Mouse (Mus musculus) stomach, embryonic 15.5 days (tissue): ENCODE results near the gene Neurl1a. TPM values are rescaled to one million over a fixed set of nuclear protein-coding genes. Genes with fewer than 3 reads are reported as not detected.

Source experiments
- ATAC-seq: fragments of 200-750 bp; cut with Nextera tagmentation; 2 replicates; pipeline ENCODE4 v1.8.0; 2017; ENCODE audit warnings: low read depth, moderate number of reproducible peaks, moderate TSS enrichment; ENCODE audit not compliant: insufficient read depth, low FRiP score
- H3K27ac ChIP-seq: fragments of 300-500 bp; sonication (generic); 2 replicates; pipeline ENCODE4 v1.5.1; 2015; ENCODE audit warnings: mild to moderate bottlenecking, inconsistent platforms
- H3K27me3 ChIP-seq: fragments of 300-500 bp; sonication (generic); replicated peaks from 2 replicates; pipeline ENCODE4 v1.6.1; 2015; ENCODE audit warnings: inconsistent platforms
- H3K36me3 ChIP-seq: fragments of 300-500 bp; sonication (generic); 2 replicates; pipeline ENCODE4 v1.6.1; 2015; ENCODE audit warnings: inconsistent platforms
- H3K4me1 ChIP-seq: fragments of 300-500 bp; sonication (generic); 2 replicates; pipeline ENCODE4 v1.6.1; 2015; ENCODE audit warnings: inconsistent platforms
- H3K4me2 ChIP-seq: fragments of 300-500 bp; sonication (generic); 2 replicates; pipeline ENCODE4 v1.6.1; 2015; ENCODE audit warnings: mild to moderate bottlenecking, inconsistent platforms
- H3K4me3 ChIP-seq: fragments of 300-500 bp; sonication (generic); replicated peaks from 2 replicates; pipeline ENCODE4 v1.5.1; 2015; ENCODE audit warnings: inconsistent platforms
- H3K9ac ChIP-seq: fragments of 300-500 bp; sonication (generic); 2 replicates; pipeline ENCODE4 v1.6.1; 2015; ENCODE audit warnings: inconsistent platforms
- H3K9me3 ChIP-seq: fragments of 300-500 bp; sonication (generic); 2 replicates; pipeline ENCODE4 v1.6.1; 2016; ENCODE audit warnings: inconsistent platforms
- WGBS: fragments of 180-500 bp; shearing (Covaris S2); methylation state at CpG from one replicate; pipeline ENCODE4 v1.1.7; 2015; 5-methylcytosine and 5-hydroxymethylcytosine counted together
- polyA plus RNA-seq: library from polyadenylated mRNA; unstranded; fragments of >200 nt; fragmentation: Nextera tagmentation; extraction: Ambion mirVana; gene quantifications from 2 replicates; pipeline ENCODE4 v1.2.1, GENCODE M21; 2015

Neurl1a gene
- polyA plus RNA-seq, 1 experiment from 2014 or later = 7.5 TPM

GRCm38 (mm10) chr19:47230682-47231081 is 52.1 kb downstream of the Neurl1a start:
- H3K36me3 ChIP-seq = no peaks in the 10 kb centered on the region
- no peak overlapping the region for H3K4me2 ChIP-seq
- no peak overlapping the region for H3K9ac ChIP-seq
- ATAC-seq = no peak
- 86% methylated on average over 8 of the region's 8 CpGs for WGBS
- no peak overlapping the region for H3K27ac ChIP-seq
- no peak overlapping the region for H3K4me3 ChIP-seq
- H3K27me3 ChIP-seq = no peaks in the 10 kb centered on the region
- H3K9me3 ChIP-seq = no peaks in the 10 kb centered on the region
- peaks cover 13% of the 10 kb centered on the region for H3K4me1 ChIP-seq

- Histone ChIP-seq H3K4me1 (peaks cover 13% of the 10 kb centered on the region), H3K4me3 (no peak overlapping the region), H3K27me3 (no peaks in the 10 kb centered on the region), H3K36me3 (no peaks in the 10 kb centered on the region), H3K27ac (no peak overlapping the region), H3K9ac (no peak overlapping the region), H3K9me3 (no peaks in the 10 kb centered on the region), H3K4me2 (no peak overlapping the region)
- WGBS = 83% methylated on average over 6 of the region's 6 CpGs
- no peak for ATAC-seq
Observed at GRCm38 (mm10) chr19:47231389-47231788, 52.8 kb downstream of the Neurl1a start.

- Histone ChIP-seq H3K9me3 (no peaks in the 10 kb centered on the region), H3K36me3 (no peaks in the 10 kb centered on the region), H3K27me3 (no peaks in the 10 kb centered on the region), H3K4me3 (no peak overlapping the region), H3K4me2 (no peak overlapping the region), H3K9ac (no peak overlapping the region), H3K4me1 (peaks cover 13% of the 10 kb centered on the region), H3K27ac (no peak overlapping the region)
- ATAC-seq = no peak
- WGBS = 91% methylated on average over 5 of the region's 5 CpGs
Observed at GRCm38 (mm10) chr19:47232077-47232865, 53.7 kb downstream of the Neurl1a start.

GRCm38 (mm10) chr19:47233087-47233486 is 54.5 kb downstream of the Neurl1a start:
- H3K27ac ChIP-seq = no peak overlapping the region
- peaks cover 13% of the 10 kb centered on the region for H3K4me1 ChIP-seq
- no peak overlapping the region for H3K4me3 ChIP-seq
- no peak for ATAC-seq
- H3K9ac ChIP-seq = no peak overlapping the region
- 86% methylated on average over 3 of the region's 3 CpGs for WGBS
- no peak overlapping the region for H3K4me2 ChIP-seq
- no peaks in the 10 kb centered on the region for H3K9me3 ChIP-seq
- H3K27me3 ChIP-seq = no peaks in the 10 kb centered on the region
- H3K36me3 ChIP-seq = no peaks in the 10 kb centered on the region

GRCm38 (mm10) chr19:47240076-47240475 is 61.5 kb downstream of the Neurl1a start:
- Histone ChIP-seq H3K36me3 (no peaks in the 10 kb centered on the region), H3K27me3 (no peaks in the 10 kb centered on the region), H3K9ac (no peak overlapping the region), H3K27ac (no peak overlapping the region), H3K4me3 (peak overlapping the region; percentile 15), H3K4me2 (peak overlapping the region; percentile 40), H3K9me3 (no peaks in the 10 kb centered on the region), H3K4me1 (no peaks in the 10 kb centered on the region)
- no peak for ATAC-seq
- WGBS = 39% methylated on average over 12 of the region's 12 CpGs

- Histone ChIP-seq H3K36me3 (no peaks in the 10 kb centered on the region), H3K4me2 (no peak overlapping the region), H3K4me1 (no peaks in the 10 kb centered on the region), H3K27me3 (no peaks in the 10 kb centered on the region), H3K4me3 (no peak overlapping the region), H3K9ac (no peak overlapping the region), H3K9me3 (no peaks in the 10 kb centered on the region), H3K27ac (no peak overlapping the region)
- WGBS = 63% methylated on average over 7 of the region's 7 CpGs
- ATAC-seq = no peak
Observed at GRCm38 (mm10) chr19:47240957-47241356, 62.3 kb downstream of the Neurl1a start.

GRCm38 (mm10) chr19:47242227-47242626 is 63.6 kb downstream of the Neurl1a start:
- Histone ChIP-seq H3K36me3 (no peaks in the 10 kb centered on the region), H3K4me1 (no peaks in the 10 kb centered on the region; the same call in 1 of the 2 replicates), H3K9me3 (no peaks in the 10 kb centered on the region), H3K27me3 (no peaks in the 10 kb centered on the region), H3K27ac (no peak overlapping the region), H3K4me3 (no peak overlapping the region), H3K4me2 (no peak overlapping the region), H3K9ac (no peak overlapping the region)
- no peak for ATAC-seq
- WGBS = 70% methylated on average over 4 of the region's 4 CpGs

- H3K4me2 ChIP-seq = no peak overlapping the region
- no peak overlapping the region for H3K9ac ChIP-seq
- H3K9me3 ChIP-seq = no peaks in the 10 kb centered on the region
- no peaks in the 10 kb centered on the region for H3K36me3 ChIP-seq
- no peak overlapping the region for H3K4me3 ChIP-seq
- ATAC-seq = no peak
- no peak overlapping the region for H3K27ac ChIP-seq
- 66% methylated on average over 8 of the region's 8 CpGs for WGBS
- H3K27me3 ChIP-seq = no peaks in the 10 kb centered on the region
- H3K4me1 ChIP-seq = peaks cover 16% of the 10 kb centered on the region
Observed at GRCm38 (mm10) chr19:47245512-47245911, 66.9 kb downstream of the Neurl1a start.

GRCm38 (mm10) chr19:47247791-47248190 is 69.2 kb downstream of the Neurl1a start:
- no peak overlapping the region for H3K27ac ChIP-seq
- ATAC-seq = peak; percentile 32; the same call in 1 of the 2 replicates
- H3K4me2 ChIP-seq = no peak overlapping the region
- H3K36me3 ChIP-seq = no peaks in the 10 kb centered on the region
- WGBS = 16% methylated on average over 11 of the region's 11 CpGs
- H3K4me3 ChIP-seq = no peak overlapping the region
- no peaks in the 10 kb centered on the region for H3K9me3 ChIP-seq
- H3K9ac ChIP-seq = no peak overlapping the region
- H3K4me1 ChIP-seq = peaks cover 16% of the 10 kb centered on the region
- H3K27me3 ChIP-seq = peaks cover 17% of the 10 kb centered on the region

- Histone ChIP-seq H3K27ac (no peak overlapping the region), H3K27me3 (peaks cover 22% of the 10 kb centered on the region), H3K4me1 (peaks cover 16% of the 10 kb centered on the region), H3K4me3 (no peak overlapping the region), H3K36me3 (no peaks in the 10 kb centered on the region), H3K4me2 (no peak overlapping the region), H3K9me3 (no peaks in the 10 kb centered on the region), H3K9ac (no peak overlapping the region)
- ATAC-seq = no peak
- WGBS = 59% methylated on average over 7 of the region's 7 CpGs
Observed at GRCm38 (mm10) chr19:47248296-47248695, 69.7 kb downstream of the Neurl1a start.

- no peak for ATAC-seq
- H3K9ac ChIP-seq = no peak overlapping the region
- H3K27me3 ChIP-seq = peaks cover 29% of the 10 kb centered on the region
- 68% methylated on average over 16 of the region's 16 CpGs for WGBS
- no peaks in the 10 kb centered on the region for H3K36me3 ChIP-seq
- H3K9me3 ChIP-seq = no peaks in the 10 kb centered on the region
- H3K4me2 ChIP-seq = no peak overlapping the region
- H3K4me1 ChIP-seq = peaks cover 16% of the 10 kb centered on the region
- H3K27ac ChIP-seq = peak overlapping the region; percentile 12; the same call in 1 of the 2 replicates
- H3K4me3 ChIP-seq = no peak overlapping the region
Observed at GRCm38 (mm10) chr19:47248906-47249568, 70.4 kb downstream of the Neurl1a start.

- no peak overlapping the region for H3K9ac ChIP-seq
- no peak overlapping the region for H3K4me3 ChIP-seq
- H3K27me3 ChIP-seq = peaks cover 34% of the 10 kb centered on the region
- H3K4me2 ChIP-seq = no peak overlapping the region
- ATAC-seq = no peak
- H3K4me1 ChIP-seq = peaks cover 16% of the 10 kb centered on the region
- no peaks in the 10 kb centered on the region for H3K9me3 ChIP-seq
- no peaks in the 10 kb centered on the region for H3K36me3 ChIP-seq
- 79% methylated on average over 6 of the region's 6 CpGs for WGBS
- H3K27ac ChIP-seq = no peak overlapping the region
Observed at GRCm38 (mm10) chr19:47250931-47251330, 72.3 kb downstream of the Neurl1a start.
